Mouse (Mus musculus): ENCODE measurements at regions not wholly inside any gene's neighbourhood (a gene's known extent, or its start where the extent isn't known, plus 50 kb on each side); places are given as distances from the start of the nearest gene placed in this dataset.

DNA sequence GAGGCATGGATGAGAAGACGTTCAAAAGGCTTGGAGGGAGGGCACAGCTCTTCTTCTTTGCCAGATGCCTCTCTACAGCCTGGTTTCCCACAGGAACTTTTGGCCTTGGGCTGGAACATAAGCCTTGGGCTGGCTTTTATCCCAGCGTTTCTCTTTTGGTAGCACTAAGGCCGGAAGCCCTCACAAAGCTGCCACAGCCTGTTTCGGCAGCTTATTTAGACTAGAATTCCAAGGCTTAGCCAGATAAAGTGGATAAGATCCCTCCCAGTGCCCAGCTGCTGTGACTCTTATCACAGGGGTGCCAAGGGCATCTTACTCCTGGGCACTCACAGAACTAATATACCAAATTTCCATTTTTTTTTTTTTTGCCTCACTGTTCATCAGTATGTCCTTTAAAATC lies 404.4 kb downstream of the Fut8 start:
- no peaks in the 10 kb centered on the region for H3K79me2 ChIP-seq (replicated peaks; ENCODE audit: control insufficient read depth, insufficient read depth, low read length)
- 44% methylated on average over 4 of the region's 4 CpGs for WGBS
- H3K4me1 ChIP-seq (ENCODE audit: control insufficient read depth, insufficient read depth, low read length), result no peaks in the 10 kb centered on the region
- H3K27me3 ChIP-seq (ENCODE audit: control insufficient read depth, insufficient read depth, low read length), result no peaks in the 10 kb centered on the region
- intact Hi-C loops (cut with DNase I), result loop anchor here (10.0 kb wide), 1 partner anchor 928 kb away; the partner anchor contains the start of gene Sptb
- H3K9ac ChIP-seq (ENCODE audit: low read depth, low read length), result no peak overlapping the region
- no peak for DNase-seq
- no peak for TF ChIP-seq EP300 (IDR thresholded peaks at IDR 0.05; ENCODE audit: insufficient read depth, low read depth, low read length)
- TF ChIP-seq CTCF (IDR thresholded peaks at IDR 0.05), result no peak
- no peak for TF ChIP-seq POLR2A (IDR thresholded peaks at IDR 0.05; ENCODE audit: insufficient read depth, low read depth, low read length)
- H3K27ac ChIP-seq, result no peak overlapping the region
- no peaks in the 10 kb centered on the region for H3K36me3 ChIP-seq (ENCODE audit: control insufficient read depth, insufficient read depth, low read length)
- H3K4me3 ChIP-seq, result no peak overlapping the region

DNA sequence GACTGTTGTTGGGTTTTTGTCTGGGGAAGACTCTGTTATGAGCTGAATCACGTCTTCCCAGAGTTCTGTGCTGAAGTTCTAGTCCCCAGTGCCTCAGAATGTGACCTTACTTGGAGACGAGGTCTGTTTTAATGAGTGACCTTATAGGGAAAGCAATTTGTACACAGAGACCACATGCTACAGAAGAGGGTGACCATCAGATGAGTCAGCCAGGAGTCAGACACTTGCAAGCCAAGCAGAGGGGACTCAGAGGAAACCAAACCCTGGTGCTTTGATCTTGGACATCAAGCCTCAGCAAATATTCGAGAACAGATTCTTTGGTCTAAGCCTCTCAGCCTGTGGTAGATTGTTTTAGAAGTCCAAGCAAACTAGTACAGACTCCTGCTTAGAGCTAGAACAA lies 409.9 kb downstream of the Fut8 start:
- Histone ChIP-seq H3K36me3 (ENCODE audit: control insufficient read depth, insufficient read depth, low read length) (no peaks in the 10 kb centered on the region), H3K27me3 (ENCODE audit: control insufficient read depth, insufficient read depth, low read length) (no peaks in the 10 kb centered on the region), H3K4me3 (no peak overlapping the region), H3K9ac (ENCODE audit: low read depth, low read length) (no peak overlapping the region), H3K27ac (no peak overlapping the region), H3K79me2 (replicated peaks; ENCODE audit: control insufficient read depth, insufficient read depth, low read length) (no peaks in the 10 kb centered on the region), H3K4me1 (ENCODE audit: control insufficient read depth, insufficient read depth, low read length) (no peaks in the 10 kb centered on the region)
- intact Hi-C loops (cut with DNase I), result loop anchor here (10.0 kb wide), 1 partner anchor 933 kb away; the partner anchor contains the start of gene Sptb
- TF ChIP-seq POLR2A (IDR thresholded peaks at IDR 0.05; ENCODE audit: insufficient read depth, low read depth, low read length), result no peak
- TF ChIP-seq CTCF (IDR thresholded peaks at IDR 0.05), result no peak
- no peak for TF ChIP-seq EP300 (IDR thresholded peaks at IDR 0.05; ENCODE audit: insufficient read depth, low read depth, low read length)
- DNase-seq, result no peak
- 58% methylated on average over 3 of the region's 3 CpGs for WGBS

- Histone ChIP-seq H3K79me2 (replicated peaks; ENCODE audit: control insufficient read depth, insufficient read depth, low read length) (no peaks in the 10 kb centered on the region), H3K27ac (no peak overlapping the region), H3K4me1 (ENCODE audit: control insufficient read depth, insufficient read depth, low read length) (no peaks in the 10 kb centered on the region), H3K4me3 (no peak overlapping the region), H3K36me3 (ENCODE audit: control insufficient read depth, insufficient read depth, low read length) (no peaks in the 10 kb centered on the region), H3K27me3 (ENCODE audit: control insufficient read depth, insufficient read depth, low read length) (no peaks in the 10 kb centered on the region), H3K9ac (ENCODE audit: low read depth, low read length) (no peak overlapping the region)
- intact Hi-C loops (cut with DNase I), result no loop called here
- DNase-seq, result no peak
- 55% methylated on average over 3 of the region's 3 CpGs for WGBS
- TF ChIP-seq CTCF (IDR thresholded peaks at IDR 0.05), result no peak
- TF ChIP-seq POLR2A (IDR thresholded peaks at IDR 0.05; ENCODE audit: insufficient read depth, low read depth, low read length), result no peak
- no peak for TF ChIP-seq EP300 (IDR thresholded peaks at IDR 0.05; ENCODE audit: insufficient read depth, low read depth, low read length)
Observed at GRCm38 (mm10) chr12:77654282-77654681, 416.4 kb downstream of the Fut8 start.

- no peak for DNase-seq
- Histone ChIP-seq H3K4me1 (ENCODE audit: control insufficient read depth, insufficient read depth, low read length) (no peaks in the 10 kb centered on the region), H3K27ac (no peak overlapping the region), H3K4me3 (no peak overlapping the region), H3K27me3 (ENCODE audit: control insufficient read depth, insufficient read depth, low read length) (no peaks in the 10 kb centered on the region), H3K36me3 (ENCODE audit: control insufficient read depth, insufficient read depth, low read length) (no peaks in the 10 kb centered on the region), H3K79me2 (replicated peaks; ENCODE audit: control insufficient read depth, insufficient read depth, low read length) (no peaks in the 10 kb centered on the region), H3K9ac (ENCODE audit: low read depth, low read length) (no peak overlapping the region)
- 84% methylated on average over 5 of the region's 5 CpGs for WGBS
- no peak for TF ChIP-seq EP300 (IDR thresholded peaks at IDR 0.05; ENCODE audit: insufficient read depth, low read depth, low read length)
- TF ChIP-seq POLR2A (IDR thresholded peaks at IDR 0.05; ENCODE audit: insufficient read depth, low read depth, low read length), result no peak
- TF ChIP-seq CTCF (IDR thresholded peaks at IDR 0.05), result no peak
- intact Hi-C loops (cut with DNase I), result no loop called here
Observed at GRCm38 (mm10) chr12:77657060-77657459, 419.1 kb downstream of the Fut8 start.

DNA sequence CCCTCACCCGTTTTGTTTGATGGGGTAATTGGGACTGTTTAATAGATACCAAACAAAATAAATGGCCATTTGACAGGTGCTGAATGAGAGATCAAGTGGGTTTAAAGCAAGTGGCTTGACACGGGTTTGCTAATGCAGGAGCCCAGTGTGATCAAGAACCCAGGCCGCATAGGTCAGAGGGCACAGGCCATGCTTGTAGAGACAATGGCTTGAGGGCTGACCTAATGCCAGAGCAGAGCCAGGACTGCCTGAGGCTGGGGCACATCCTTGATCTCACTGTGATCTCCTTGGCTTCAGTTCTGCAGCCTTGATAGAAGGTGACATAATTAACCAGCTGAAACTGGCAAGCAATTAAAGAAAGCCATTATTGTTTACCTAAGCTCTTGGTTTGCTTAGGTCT lies 420.0 kb downstream of the Fut8 start:
- H3K27ac ChIP-seq, result no peak overlapping the region
- H3K4me3 ChIP-seq, result no peak overlapping the region
- H3K27me3 ChIP-seq (ENCODE audit: control insufficient read depth, insufficient read depth, low read length), result no peaks in the 10 kb centered on the region
- intact Hi-C loops (cut with DNase I), result no loop called here
- 76% methylated on average over 3 of the region's 3 CpGs for WGBS
- TF ChIP-seq EP300 (IDR thresholded peaks at IDR 0.05; ENCODE audit: insufficient read depth, low read depth, low read length), result no peak
- TF ChIP-seq POLR2A (IDR thresholded peaks at IDR 0.05; ENCODE audit: insufficient read depth, low read depth, low read length), result no peak
- TF ChIP-seq CTCF (IDR thresholded peaks at IDR 0.05), result no peak
- H3K9ac ChIP-seq (ENCODE audit: low read depth, low read length), result no peak overlapping the region
- H3K4me1 ChIP-seq (ENCODE audit: control insufficient read depth, insufficient read depth, low read length), result no peaks in the 10 kb centered on the region
- DNase-seq, result no peak
- H3K79me2 ChIP-seq (replicated peaks; ENCODE audit: control insufficient read depth, insufficient read depth, low read length), result no peaks in the 10 kb centered on the region
- no peaks in the 10 kb centered on the region for H3K36me3 ChIP-seq (ENCODE audit: control insufficient read depth, insufficient read depth, low read length)

- intact Hi-C loops (cut with DNase I), result loop anchor here (10.0 kb wide), 1 partner anchor 828 kb away; no protein-coding TSS in a partner anchor
- Histone ChIP-seq H3K79me2 (replicated peaks; ENCODE audit: control insufficient read depth, insufficient read depth, low read length) (no peaks in the 10 kb centered on the region), H3K4me1 (ENCODE audit: control insufficient read depth, insufficient read depth, low read length) (no peaks in the 10 kb centered on the region), H3K4me3 (no peak overlapping the region), H3K9ac (ENCODE audit: low read depth, low read length) (no peak overlapping the region), H3K27me3 (ENCODE audit: control insufficient read depth, insufficient read depth, low read length) (no peaks in the 10 kb centered on the region), H3K36me3 (ENCODE audit: control insufficient read depth, insufficient read depth, low read length) (no peaks in the 10 kb centered on the region), H3K27ac (no peak overlapping the region)
- TF ChIP-seq CTCF (IDR thresholded peaks at IDR 0.05) (no peak), EP300 (IDR thresholded peaks at IDR 0.05; ENCODE audit: insufficient read depth, low read depth, low read length) (no peak), POLR2A (IDR thresholded peaks at IDR 0.05; ENCODE audit: insufficient read depth, low read depth, low read length) (no peak)
- DNase-seq, result no peak
- WGBS, result 72% methylated on average over 3 of the region's 3 CpGs
Observed at GRCm38 (mm10) chr12:77663180-77663579, 425.3 kb downstream of the Fut8 start.

Data from heart, adult 2 months (tissue).